Mouse (Mus musculus): ENCODE measurements at regions not wholly inside any gene's neighbourhood (a gene's known extent, or its start where the extent isn't known, plus 50 kb on each side); places are given as distances from the start of the nearest gene placed in this dataset.

GRCm38 (mm10) chr6:51257524-51257923 lies 174.9 kb upstream of the Nfe2l3 start:
- Histone ChIP-seq H3K4me1 (ENCODE audit: control insufficient read depth, insufficient read depth, low read length) (no peaks in the 10 kb centered on the region), H3K27ac (ENCODE audit: insufficient read depth, low read depth, low read length) (no peak overlapping the region), H3K36me3 (ENCODE audit: control insufficient read depth, insufficient read depth, low read length) (no peaks in the 10 kb centered on the region), H3K4me3 (ENCODE audit: insufficient read depth, low read depth, low read length) (no peak overlapping the region), H3K27me3 (replicated peaks; ENCODE audit: control insufficient read depth, insufficient read depth, low read length) (no peaks in the 10 kb centered on the region)
- no peak for DNase-seq
- WGBS: 90% methylated on average over 6 of the region's 6 CpGs
- no peak for TF ChIP-seq CTCF (conservative IDR thresholded peaks at IDR 0.05; ENCODE audit: insufficient read depth, insufficient read length, low read depth, low read length)
- no peak for TF ChIP-seq POLR2A (IDR thresholded peaks at IDR 0.05; ENCODE audit: low read depth, low read length)

- Histone ChIP-seq H3K4me3 (ENCODE audit: insufficient read depth, low read depth, low read length) (no peak overlapping the region), H3K27me3 (replicated peaks; ENCODE audit: control insufficient read depth, insufficient read depth, low read length) (no peaks in the 10 kb centered on the region), H3K4me1 (ENCODE audit: control insufficient read depth, insufficient read depth, low read length) (no peaks in the 10 kb centered on the region), H3K27ac (ENCODE audit: insufficient read depth, low read depth, low read length) (no peak overlapping the region), H3K36me3 (ENCODE audit: control insufficient read depth, insufficient read depth, low read length) (no peaks in the 10 kb centered on the region)
- WGBS: 86% methylated on average over 2 of the region's 2 CpGs
- no peak for DNase-seq
- no peak for TF ChIP-seq CTCF (conservative IDR thresholded peaks at IDR 0.05; ENCODE audit: insufficient read depth, insufficient read length, low read depth, low read length)
- TF ChIP-seq POLR2A (IDR thresholded peaks at IDR 0.05; ENCODE audit: low read depth, low read length): no peak
These were observed 174.2 kb upstream of the Nfe2l3 start for GRCm38 (mm10) chr6:51258304-51258703.

- Histone ChIP-seq H3K36me3 (ENCODE audit: control insufficient read depth, insufficient read depth, low read length) (no peaks in the 10 kb centered on the region), H3K4me3 (ENCODE audit: insufficient read depth, low read depth, low read length) (no peak overlapping the region), H3K4me1 (ENCODE audit: control insufficient read depth, insufficient read depth, low read length) (no peaks in the 10 kb centered on the region), H3K27me3 (replicated peaks; ENCODE audit: control insufficient read depth, insufficient read depth, low read length) (no peaks in the 10 kb centered on the region), H3K27ac (ENCODE audit: insufficient read depth, low read depth, low read length) (no peak overlapping the region)
- no peak for DNase-seq
- WGBS: 74% methylated on average over 4 of the region's 4 CpGs
- TF ChIP-seq POLR2A (IDR thresholded peaks at IDR 0.05; ENCODE audit: low read depth, low read length): no peak
- TF ChIP-seq CTCF (conservative IDR thresholded peaks at IDR 0.05; ENCODE audit: insufficient read depth, insufficient read length, low read depth, low read length): no peak
These were observed 168.9 kb upstream of the Nfe2l3 start for GRCm38 (mm10) chr6:51263595-51263994.

GRCm38 (mm10) chr6:51265329-51265728 lies 167.1 kb upstream of the Nfe2l3 start:
- Histone ChIP-seq H3K27ac (ENCODE audit: insufficient read depth, low read depth, low read length) (no peak overlapping the region), H3K4me3 (ENCODE audit: insufficient read depth, low read depth, low read length) (no peak overlapping the region), H3K36me3 (ENCODE audit: control insufficient read depth, insufficient read depth, low read length) (no peaks in the 10 kb centered on the region), H3K27me3 (replicated peaks; ENCODE audit: control insufficient read depth, insufficient read depth, low read length) (no peaks in the 10 kb centered on the region), H3K4me1 (ENCODE audit: control insufficient read depth, insufficient read depth, low read length) (no peaks in the 10 kb centered on the region)
- 77% methylated on average over 3 of the region's 3 CpGs for WGBS
- no peak for TF ChIP-seq POLR2A (IDR thresholded peaks at IDR 0.05; ENCODE audit: low read depth, low read length)
- no peak for TF ChIP-seq CTCF (conservative IDR thresholded peaks at IDR 0.05; ENCODE audit: insufficient read depth, insufficient read length, low read depth, low read length)
- no peak for DNase-seq

GRCm38 (mm10) chr6:51266721-51267120 lies 165.7 kb upstream of the Nfe2l3 start:
- no peak overlapping the region for H3K4me3 ChIP-seq (ENCODE audit: insufficient read depth, low read depth, low read length)
- 85% methylated on average over 6 of the region's 6 CpGs for WGBS
- no peaks in the 10 kb centered on the region for H3K4me1 ChIP-seq (ENCODE audit: control insufficient read depth, insufficient read depth, low read length)
- no peak overlapping the region for H3K27ac ChIP-seq (ENCODE audit: insufficient read depth, low read depth, low read length)
- no peaks in the 10 kb centered on the region for H3K27me3 ChIP-seq (replicated peaks; ENCODE audit: control insufficient read depth, insufficient read depth, low read length)
- no peaks in the 10 kb centered on the region for H3K36me3 ChIP-seq (ENCODE audit: control insufficient read depth, insufficient read depth, low read length)
- DNase-seq: no peak
- no peak for TF ChIP-seq POLR2A (IDR thresholded peaks at IDR 0.05; ENCODE audit: low read depth, low read length)
- no peak for TF ChIP-seq CTCF (conservative IDR thresholded peaks at IDR 0.05; ENCODE audit: insufficient read depth, insufficient read length, low read depth, low read length)

- WGBS: 89% methylated on average over 5 of the region's 5 CpGs
- no peak overlapping the region for H3K4me3 ChIP-seq (ENCODE audit: insufficient read depth, low read depth, low read length)
- H3K27ac ChIP-seq (ENCODE audit: insufficient read depth, low read depth, low read length): no peak overlapping the region
- no peak for DNase-seq
- no peaks in the 10 kb centered on the region for H3K36me3 ChIP-seq (ENCODE audit: control insufficient read depth, insufficient read depth, low read length)
- no peaks in the 10 kb centered on the region for H3K4me1 ChIP-seq (ENCODE audit: control insufficient read depth, insufficient read depth, low read length)
- TF ChIP-seq CTCF (conservative IDR thresholded peaks at IDR 0.05; ENCODE audit: insufficient read depth, insufficient read length, low read depth, low read length): no peak
- H3K27me3 ChIP-seq (replicated peaks; ENCODE audit: control insufficient read depth, insufficient read depth, low read length): no peaks in the 10 kb centered on the region
These were observed 164.6 kb upstream of the Nfe2l3 start for GRCm38 (mm10) chr6:51267888-51268287.

- no peak for DNase-seq
- Histone ChIP-seq H3K36me3 (ENCODE audit: control insufficient read depth, insufficient read depth, low read length) (no peaks in the 10 kb centered on the region), H3K4me1 (ENCODE audit: control insufficient read depth, insufficient read depth, low read length) (no peaks in the 10 kb centered on the region), H3K27ac (ENCODE audit: insufficient read depth, low read depth, low read length) (no peak overlapping the region), H3K27me3 (replicated peaks; ENCODE audit: control insufficient read depth, insufficient read depth, low read length) (no peaks in the 10 kb centered on the region), H3K4me3 (ENCODE audit: insufficient read depth, low read depth, low read length) (no peak overlapping the region)
- WGBS: 55% methylated on average over 5 of the region's 5 CpGs
- TF ChIP-seq POLR2A (IDR thresholded peaks at IDR 0.05; ENCODE audit: low read depth, low read length) (no peak), CTCF (conservative IDR thresholded peaks at IDR 0.05; ENCODE audit: insufficient read depth, insufficient read length, low read depth, low read length) (no peak)
These were observed 163.5 kb upstream of the Nfe2l3 start for GRCm38 (mm10) chr6:51268931-51269330.

GRCm38 (mm10) chr6:51269617-51270016 lies 162.9 kb upstream of the Nfe2l3 start:
- WGBS: 52% methylated on average over 10 of the region's 10 CpGs

More at GRCm38 (mm10) chr6:51269617-51270016, 162.9 kb upstream of the Nfe2l3 start:
- H3K4me1 ChIP-seq (ENCODE audit: control insufficient read depth, insufficient read depth, low read length): no peaks in the 10 kb centered on the region
- H3K27me3 ChIP-seq (replicated peaks; ENCODE audit: control insufficient read depth, insufficient read depth, low read length): no peaks in the 10 kb centered on the region
- TF ChIP-seq POLR2A (IDR thresholded peaks at IDR 0.05; ENCODE audit: low read depth, low read length) (no peak), CTCF (conservative IDR thresholded peaks at IDR 0.05; ENCODE audit: insufficient read depth, insufficient read length, low read depth, low read length) (no peak)
- H3K4me3 ChIP-seq (ENCODE audit: insufficient read depth, low read depth, low read length): no peak overlapping the region
- no peak for DNase-seq
- H3K27ac ChIP-seq (ENCODE audit: insufficient read depth, low read depth, low read length): no peak overlapping the region
- no peaks in the 10 kb centered on the region for H3K36me3 ChIP-seq (ENCODE audit: control insufficient read depth, insufficient read depth, low read length)

Data from kidney, adult 2 months (tissue).